Mouse (Mus musculus): ENCODE results near the gene Phf11c. TPM values are rescaled to one million over a fixed set of nuclear protein-coding genes. Genes with fewer than 3 reads are reported as not detected.
"Not testable (repeated sequence)": the region's sequence is repeated elsewhere in the genome, so short reads cannot be mapped to it uniquely, and the experiment has no call there.

Phf11c gene
- 0.78 and 1.0 TPM in 2 replicates for polyA plus RNA-seq (2016; fragmentation: Nextera tagmentation; extraction: Ambion mirVana)

GRCm38 (mm10) chr14:59395281-59395680 is at the start of gene Phf11c:
Gene Phf11c, minus strand, starts transcription at chr14:59395381.
- Histone ChIP-seq H3K36me3 (replicated peaks) (peaks cover 11% of the 10 kb centered on the region; the same call in 1 of the 2 replicates), H3K27me3 (replicated peaks; ENCODE audit: low read depth, poor library complexity, severe bottlenecking) (no peaks in the 10 kb centered on the region), H3K4me3 (no peak within 1 kb of the TSS), H3K9me3 (no peaks in the 10 kb centered on the region), H3K4me1 (no peaks in the 10 kb centered on the region), H3K27ac (replicated peaks) (no peak within 1 kb of the TSS)
- 89% methylated on average over 3 of the region's 3 CpGs for WGBS
- no peak for DNase-seq (ENCODE audit: low spot score)

GRCm38 (mm10) chr14:59441472-59441805 is 46.3 kb upstream of the Phf11c start:
- H3K27me3 ChIP-seq (replicated peaks; ENCODE audit: low read depth, poor library complexity, severe bottlenecking) = no peaks in the 10 kb centered on the region
- peaks cover 15% of the 10 kb centered on the region for H3K4me1 ChIP-seq
- peak overlapping the region; percentile 72 for H3K4me3 ChIP-seq
- 19% methylated on average over 6 of the region's 6 CpGs for WGBS
- H3K27ac ChIP-seq (replicated peaks) = peak overlapping the region; percentile 88
- H3K9me3 ChIP-seq = no peaks in the 10 kb centered on the region
- DNase-seq (ENCODE audit: low spot score) = no peak
- no peaks in the 10 kb centered on the region for H3K36me3 ChIP-seq (replicated peaks)

DNA sequence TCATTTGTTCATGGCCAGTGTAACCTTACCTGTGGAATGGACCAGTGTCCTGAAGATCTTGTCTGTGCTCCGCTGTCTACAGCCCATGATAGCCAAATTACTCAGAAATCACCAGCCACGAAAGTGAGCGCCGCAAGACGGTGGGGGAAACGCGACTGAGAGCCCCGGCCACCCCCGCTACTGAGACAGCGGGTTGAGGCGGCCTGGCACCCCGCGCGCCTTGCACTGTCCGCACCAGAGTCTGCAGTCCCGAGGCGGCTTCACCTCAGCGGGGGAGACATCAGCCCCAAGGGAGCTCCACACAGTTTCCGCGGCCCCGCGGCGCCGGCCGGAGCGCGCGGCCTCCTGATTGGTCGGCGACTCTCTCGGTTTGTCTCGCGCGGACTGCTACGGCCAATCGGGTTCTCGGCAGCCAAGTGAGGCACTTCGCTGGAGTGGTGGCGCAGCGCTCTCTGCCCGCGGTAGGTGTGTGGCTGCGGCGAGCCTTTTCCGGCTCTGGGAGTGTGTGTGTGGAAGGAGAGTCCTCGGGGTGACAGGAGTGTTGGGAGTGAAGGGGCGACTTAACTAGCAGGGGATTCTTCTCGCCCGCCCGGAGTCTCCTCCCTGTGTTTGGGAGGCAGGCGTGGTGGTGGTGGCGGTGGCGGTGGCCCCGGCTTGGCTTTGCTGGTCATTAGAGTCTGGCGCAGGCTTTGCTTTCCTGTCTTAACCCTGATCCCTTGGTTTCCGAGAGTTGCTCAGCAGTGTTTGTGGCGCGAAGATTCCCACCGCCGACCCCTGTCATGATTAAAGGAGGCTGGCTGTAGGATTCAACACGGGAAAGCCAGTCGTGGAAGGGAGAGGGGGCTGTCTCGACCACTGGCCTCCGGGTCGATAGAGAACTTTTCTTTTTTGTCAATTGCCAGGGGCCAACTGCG is 45.6 kb upstream of the Phf11c start, which contains the start of the genes Setdb2 and Cab39l:
Gene Setdb2, minus strand, starts transcription at position 327 of the 914 bp plus-strand sequence.
Gene Cab39l, plus strand, starts transcription at position 415 of the 914 bp plus-strand sequence.
- Histone ChIP-seq H3K4me1 (peaks cover 15% of the 10 kb centered on the region), H3K27me3 (replicated peaks; ENCODE audit: low read depth, poor library complexity, severe bottlenecking) (no peaks in the 10 kb centered on the region), H3K4me3 (peak within 1 kb of the TSS; percentile 72), H3K9me3 (no peaks in the 10 kb centered on the region), H3K36me3 (replicated peaks) (no peaks in the 10 kb centered on the region), H3K27ac (replicated peaks) (peak within 1 kb of the TSS; percentile 88)
- peak; percentile 95 for DNase-seq (ENCODE audit: low spot score)
- under 1% methylated on average over 66 of the region's 66 CpGs for whole genome bisulfite sequencing

GRCm38 (mm10) chr14:59440039-59440438 is 44.9 kb upstream of the Phf11c start:
- H3K27me3 ChIP-seq (replicated peaks; ENCODE audit: low read depth, poor library complexity, severe bottlenecking) = no peaks in the 10 kb centered on the region
- DNase-seq (ENCODE audit: low spot score) = no peak
- H3K27ac ChIP-seq (replicated peaks) = no peak overlapping the region; the same call in 1 of the 2 replicates
- WGBS = 32% methylated on average over 7 of the region's 7 CpGs
- no peaks in the 10 kb centered on the region for H3K36me3 ChIP-seq (replicated peaks)
- no peaks in the 10 kb centered on the region for H3K9me3 ChIP-seq
- H3K4me3 ChIP-seq = peak overlapping the region; percentile 72
- H3K4me1 ChIP-seq = peaks cover 15% of the 10 kb centered on the region

- whole genome bisulfite sequencing = 86% methylated on average over 2 of the region's 2 CpGs
Measured at GRCm38 (mm10) chr14:59438505-59438904, 43.3 kb upstream of the Phf11c start.

GRCm38 (mm10) chr14:59437398-59437797 is 42.2 kb upstream of the Phf11c start:
- Histone ChIP-seq H3K27ac (replicated peaks) (no peak overlapping the region), H3K4me1 (peaks cover 15% of the 10 kb centered on the region), H3K9me3 (no peaks in the 10 kb centered on the region), H3K4me3 (no peak overlapping the region), H3K36me3 (replicated peaks) (no peaks in the 10 kb centered on the region), H3K27me3 (replicated peaks; ENCODE audit: low read depth, poor library complexity, severe bottlenecking) (no peaks in the 10 kb centered on the region)
- 87% methylated on average over 3 of the region's 3 CpGs for WGBS
- no peak for DNase-seq (ENCODE audit: low spot score)

More at GRCm38 (mm10) chr14:59438505-59438904, 43.3 kb upstream of the Phf11c start:
- Histone ChIP-seq H3K27me3 (replicated peaks; ENCODE audit: low read depth, poor library complexity, severe bottlenecking) (no peaks in the 10 kb centered on the region), H3K4me3 (no peak overlapping the region), H3K4me1 (peaks cover 15% of the 10 kb centered on the region), H3K27ac (replicated peaks) (no peak overlapping the region), H3K9me3 (no peaks in the 10 kb centered on the region), H3K36me3 (replicated peaks) (no peaks in the 10 kb centered on the region)
- no peak for DNase-seq (ENCODE audit: low spot score)

DNA sequence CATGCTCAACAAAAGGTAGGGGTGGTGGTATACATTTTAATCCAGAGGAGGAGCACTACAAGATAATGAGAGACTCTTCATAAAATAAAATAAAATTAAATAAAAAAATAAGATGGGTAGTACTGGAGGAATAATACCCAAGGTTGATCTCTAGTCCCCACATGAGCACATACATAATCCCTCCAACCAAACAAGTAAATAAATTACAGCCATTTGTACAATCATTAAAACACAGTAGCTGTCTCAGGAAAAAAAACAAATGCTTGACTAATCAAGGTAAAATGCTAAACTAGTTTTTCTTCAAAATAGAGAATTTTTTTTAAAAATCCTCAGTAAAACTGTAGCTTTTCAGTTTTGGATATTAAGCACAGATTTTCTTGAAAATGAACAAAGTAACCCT is 40.0 kb upstream of the Phf11c start:
- 0 out of 2 replicates have a peak, but pooled peaks cover 4% of the 10 kb centered on the region for H3K36me3 ChIP-seq (replicated peaks)
- no peak for DNase-seq (ENCODE audit: low spot score)
- H3K4me1 ChIP-seq = peaks cover 12% of the 10 kb centered on the region
- no peak overlapping the region for H3K4me3 ChIP-seq
- no peaks in the 10 kb centered on the region for H3K27me3 ChIP-seq (replicated peaks; ENCODE audit: low read depth, poor library complexity, severe bottlenecking)
- no peaks in the 10 kb centered on the region for H3K9me3 ChIP-seq
- no peak overlapping the region for H3K27ac ChIP-seq (replicated peaks)

DNA sequence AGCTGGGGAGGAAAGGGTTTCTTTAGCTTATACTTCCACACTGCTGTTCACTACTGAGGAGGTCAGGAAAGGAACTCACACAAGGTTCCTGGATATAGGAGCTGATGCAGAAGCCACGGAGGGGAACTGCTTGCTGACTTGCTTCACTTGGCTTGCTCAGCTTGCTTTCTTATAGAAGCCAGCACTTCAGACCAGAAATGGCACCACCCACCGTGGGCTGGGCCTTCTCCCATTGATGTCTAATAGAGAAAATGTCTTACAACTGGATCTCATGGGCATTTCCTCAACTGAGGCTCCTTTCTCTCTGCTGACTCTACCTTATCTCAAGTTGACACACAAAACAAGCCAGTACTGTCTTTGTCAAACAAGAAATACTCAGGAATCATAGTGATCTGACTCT is 38.7 kb upstream of the Phf11c start:
- 74% methylated on average over 2 of the region's 2 CpGs for WGBS
- no peaks in the 10 kb centered on the region for H3K9me3 ChIP-seq

DNA sequence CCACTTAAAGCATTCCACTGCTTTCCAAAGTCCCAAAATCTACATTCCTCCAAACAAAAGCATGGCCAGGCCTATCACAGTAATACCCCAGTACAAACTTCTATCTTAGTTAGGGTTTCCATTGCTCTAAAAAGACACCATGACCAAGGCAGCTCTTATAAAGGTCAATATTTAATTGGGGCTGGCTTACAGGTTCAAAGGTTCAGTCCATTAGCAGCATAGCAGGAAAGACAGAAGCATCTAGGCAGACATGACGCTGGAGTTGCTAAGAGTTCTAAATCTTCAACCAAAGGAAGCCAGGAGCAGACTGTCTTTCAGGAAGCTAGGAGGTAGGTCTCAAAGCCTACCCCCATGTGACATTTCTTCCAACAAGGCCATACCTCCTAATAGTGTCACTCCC is 35.4 kb upstream of the Phf11c start:
- WGBS = 91% methylated on average over 1 of the region's 1 CpGs
- no peaks in the 10 kb centered on the region for H3K27me3 ChIP-seq (replicated peaks; ENCODE audit: low read depth, poor library complexity, severe bottlenecking)
- DNase-seq (ENCODE audit: low spot score) = no peak
- H3K36me3 ChIP-seq (replicated peaks) = peaks cover 19% of the 10 kb centered on the region
- no peaks in the 10 kb centered on the region for H3K9me3 ChIP-seq
- no peak overlapping the region for H3K4me3 ChIP-seq
- no peak overlapping the region for H3K27ac ChIP-seq (replicated peaks)
- no peaks in the 10 kb centered on the region for H3K4me1 ChIP-seq

More for the DNA sequence above, 38.7 kb upstream of the Phf11c start:
- peaks cover 11% of the 10 kb centered on the region for H3K36me3 ChIP-seq (replicated peaks)
- H3K4me3 ChIP-seq = no peak overlapping the region
- DNase-seq (ENCODE audit: low spot score) = no peak
- H3K4me1 ChIP-seq = no peaks in the 10 kb centered on the region
- no peak overlapping the region for H3K27ac ChIP-seq (replicated peaks)
- H3K27me3 ChIP-seq (replicated peaks; ENCODE audit: low read depth, poor library complexity, severe bottlenecking) = no peaks in the 10 kb centered on the region

DNA sequence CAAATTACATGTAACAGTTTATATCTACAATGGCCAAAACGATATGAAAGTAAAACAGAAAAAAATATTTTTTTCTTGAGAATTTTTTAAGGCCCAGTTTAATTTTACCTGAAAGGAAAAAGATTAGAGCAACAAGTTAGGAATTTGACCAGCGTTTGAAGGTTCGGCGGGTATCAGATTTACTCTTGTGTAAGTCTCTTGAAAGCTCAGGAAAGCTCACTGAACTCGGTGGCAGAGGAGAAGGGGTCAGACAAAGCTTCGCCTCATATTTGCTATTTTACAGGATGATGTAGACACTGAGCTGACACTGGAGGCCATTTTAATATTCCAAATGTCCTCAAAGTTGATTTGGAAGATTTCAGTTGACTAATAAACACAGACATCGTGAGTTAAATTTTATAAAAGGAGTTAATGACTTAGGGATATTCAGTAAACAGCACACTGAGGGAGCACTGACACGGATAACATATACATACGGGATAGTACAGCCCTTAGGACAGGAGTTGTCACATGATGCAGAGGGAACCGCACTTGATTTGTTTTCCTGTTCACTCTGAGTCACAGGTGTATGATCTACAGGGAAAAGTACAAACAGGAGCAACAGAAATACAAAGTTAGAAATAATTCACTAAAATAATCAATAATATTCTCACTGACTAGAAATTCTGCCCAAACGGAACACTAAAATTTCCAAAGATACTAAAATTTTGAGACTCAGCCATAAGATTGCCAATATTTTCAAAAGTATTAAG is 27.9 kb upstream of the Phf11c start:
- 68% methylated on average over 11 of the region's 11 CpGs for WGBS
- H3K4me3 ChIP-seq = no peak overlapping the region
- H3K27me3 ChIP-seq (replicated peaks; ENCODE audit: low read depth, poor library complexity, severe bottlenecking) = no peaks in the 10 kb centered on the region
- DNase-seq (ENCODE audit: low spot score) = no peak
- H3K27ac ChIP-seq (replicated peaks) = no peak overlapping the region
- peaks cover 10% of the 10 kb centered on the region; the same call in 1 of the 2 replicates for H3K36me3 ChIP-seq (replicated peaks)
- H3K9me3 ChIP-seq = no peaks in the 10 kb centered on the region
- H3K4me1 ChIP-seq = no peaks in the 10 kb centered on the region

- Histone ChIP-seq H3K36me3 (replicated peaks) (peaks cover 41% of the 10 kb centered on the region), H3K9me3 (no peaks in the 10 kb centered on the region), H3K27ac (replicated peaks) (no peak overlapping the region), H3K4me3 (no peak overlapping the region), H3K4me1 (no peaks in the 10 kb centered on the region), H3K27me3 (replicated peaks; ENCODE audit: low read depth, poor library complexity, severe bottlenecking) (no peaks in the 10 kb centered on the region; the same call in 1 of the 2 replicates)
- DNase-seq (ENCODE audit: low spot score) = no peak
- WGBS = 89% methylated on average over 4 of the region's 4 CpGs
Measured at GRCm38 (mm10) chr14:59418171-59418570, 23.0 kb upstream of the Phf11c start.

GRCm38 (mm10) chr14:59414979-59415378 is 19.8 kb upstream of the Phf11c start:
- H3K36me3 ChIP-seq (replicated peaks) = peaks cover 53% of the 10 kb centered on the region
- not testable (repeated sequence) for H3K4me1 ChIP-seq; H3K4me3 ChIP-seq; DNase-seq (ENCODE audit: low spot score); H3K9me3 ChIP-seq; H3K27me3 ChIP-seq (replicated peaks; ENCODE audit: low read depth, poor library complexity, severe bottlenecking); H3K27ac ChIP-seq (replicated peaks)
- 92% methylated on average over 2 of the region's 2 CpGs for WGBS

Data from embryonic facial prominence, embryonic 10.5 days (tissue).